Mouse (Mus musculus) adrenal gland, postnatal 0 days (tissue): Measurements from ENCODE around the gene Olfr325. TPM values are rescaled to one million over a fixed set of nuclear protein-coding genes. Genes with fewer than 3 reads are reported as not detected.

Experiments
- polyA plus RNA-seq: library from polyadenylated mRNA; unstranded; fragments of >200 nt; fragmentation: Nextera tagmentation; extraction: Ambion mirVana; gene quantifications from 2 replicates; pipeline ENCODE4 v1.2.1, GENCODE M21; 2015

The Olfr325 gene
- 0.20 TPM in 1 of 2 replicates, not detected in the other for polyA plus RNA-seq

DNA sequence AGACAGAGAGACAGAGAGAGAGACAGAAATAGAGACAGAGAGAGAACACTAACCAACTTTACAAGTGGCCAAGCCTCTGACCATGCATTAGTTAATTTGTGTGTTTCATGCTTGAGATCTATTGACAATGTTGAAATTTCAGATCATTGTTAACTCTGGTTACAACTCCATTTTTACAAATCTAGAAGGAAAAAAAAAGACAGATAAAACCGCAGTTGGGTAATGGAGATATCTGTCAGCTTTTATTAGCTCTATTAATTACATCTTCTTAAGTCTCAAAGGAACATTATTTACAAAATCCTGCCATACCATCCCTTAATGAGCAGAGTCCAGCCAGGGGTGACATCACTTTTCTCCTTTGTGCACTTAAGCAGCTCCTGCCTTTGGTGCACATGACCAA, at the start of gene Olfr325:
Gene Olfr325 (plus strand): TSS at position 301 of the 400 bp plus-strand sequence.

DNA sequence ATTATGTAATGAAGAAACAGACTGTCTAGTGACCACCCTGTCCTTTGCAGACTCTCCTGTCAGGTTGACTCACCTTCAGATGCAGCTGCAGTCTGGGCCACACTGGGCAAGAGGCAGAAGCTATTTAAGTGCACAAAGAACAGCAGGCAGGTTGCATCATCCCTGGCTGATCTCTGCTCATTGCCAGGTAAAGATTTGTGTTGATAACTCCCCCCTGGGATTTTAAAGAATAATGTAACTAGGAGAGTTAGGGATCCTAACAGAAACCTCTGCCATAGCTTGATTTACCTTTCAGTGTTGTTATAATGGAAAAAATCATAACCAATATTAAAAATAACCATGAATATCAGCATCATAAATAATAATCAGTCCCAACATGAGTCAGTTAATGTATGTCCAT, 42.8 kb upstream of the Olfr325 start, which contains the start of gene Olfr330:
Gene Olfr330 (minus strand): TSS at position 101 of the 400 bp plus-strand sequence.

DNA sequence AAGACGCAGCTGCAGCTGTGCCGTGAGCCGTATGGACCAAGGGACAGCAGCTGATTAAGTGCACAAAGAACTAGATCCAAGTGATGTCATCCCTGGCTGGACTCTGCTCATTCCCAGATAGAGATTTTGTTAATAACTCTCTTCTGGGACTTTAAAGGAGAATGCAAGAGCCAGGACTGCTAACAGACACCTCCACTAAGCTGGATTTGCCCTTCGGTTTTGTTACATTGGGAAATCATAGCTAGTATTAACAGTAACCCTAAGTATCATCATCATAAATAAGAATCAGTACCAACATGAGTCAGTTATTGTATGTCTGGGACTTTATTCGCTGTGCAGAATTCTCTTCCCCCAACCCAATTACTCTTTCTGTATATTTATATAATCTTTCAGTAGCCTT, 31.2 kb upstream of the Olfr325 start, which contains the start of gene Olfr329-ps:
Gene Olfr329-ps (minus strand): TSS at position 101 of the 400 bp plus-strand sequence.

DNA sequence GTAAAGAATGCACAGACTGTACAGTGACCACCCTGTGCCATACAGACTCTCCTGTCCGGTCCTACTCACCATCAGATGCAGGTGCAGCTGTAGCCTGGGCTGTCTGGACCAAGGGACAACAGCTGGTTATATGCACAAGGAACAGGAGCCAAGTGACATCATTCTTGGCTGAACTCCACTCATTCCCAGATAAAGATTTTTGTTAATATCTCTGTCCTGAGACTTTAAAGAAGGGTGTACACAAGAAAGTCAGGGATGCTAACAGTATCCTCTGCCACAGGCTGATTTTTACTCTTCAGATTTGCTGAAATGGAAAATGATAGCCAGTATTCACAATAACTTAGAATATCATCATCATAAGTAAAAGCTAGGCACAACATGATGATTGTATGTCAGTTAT, 22.0 kb upstream of the Olfr325 start, which contains the start of gene Olfr328:
Gene Olfr328 (minus strand): TSS at position 101 of the 400 bp plus-strand sequence.

DNA sequence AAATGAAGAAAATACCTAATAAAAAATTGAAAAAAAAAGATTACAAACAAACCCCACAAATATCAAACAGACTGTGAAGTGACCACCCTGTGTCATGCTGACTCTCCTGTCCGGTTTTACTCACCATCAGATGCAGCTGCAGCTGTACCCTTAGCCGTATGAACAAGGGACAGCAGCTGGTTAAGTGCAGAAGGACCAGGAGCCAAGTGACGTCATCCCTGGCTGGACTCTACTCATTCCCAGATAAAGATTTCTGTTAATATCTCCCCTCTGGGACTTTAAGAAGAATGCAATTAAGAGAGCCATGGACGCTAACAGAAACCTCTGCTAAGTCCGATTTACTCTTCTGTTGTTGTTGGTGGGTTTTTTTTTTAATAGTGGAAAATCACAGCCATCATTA, 7.1 kb upstream of the Olfr325 start, which contains the start of gene Olfr224:
Gene Olfr224 (minus strand): TSS at position 149 of the 400 bp plus-strand sequence.

DNA sequence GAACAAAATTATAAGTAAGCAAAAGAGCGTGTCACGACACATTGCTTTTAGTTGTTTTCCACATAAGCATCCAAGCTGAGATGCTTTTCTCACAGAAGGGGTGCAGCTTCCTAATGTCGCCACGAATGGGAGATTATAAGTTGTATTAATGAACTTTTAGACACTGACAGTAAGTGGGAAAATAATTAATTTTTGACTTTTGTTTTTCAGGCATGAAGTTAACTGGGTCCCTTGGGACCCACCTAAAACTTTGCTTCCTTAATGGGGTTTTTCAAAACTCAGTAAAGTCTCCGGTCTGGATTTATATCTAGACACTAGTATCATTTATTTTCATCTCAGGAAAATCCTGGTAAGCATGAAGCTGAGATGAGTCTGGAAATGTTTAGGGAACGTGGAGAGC, 17.3 kb downstream of the Olfr325 start, which contains the start of gene Olfr324:
Gene Olfr324 (plus strand): TSS at position 301 of the 400 bp plus-strand sequence.

DNA sequence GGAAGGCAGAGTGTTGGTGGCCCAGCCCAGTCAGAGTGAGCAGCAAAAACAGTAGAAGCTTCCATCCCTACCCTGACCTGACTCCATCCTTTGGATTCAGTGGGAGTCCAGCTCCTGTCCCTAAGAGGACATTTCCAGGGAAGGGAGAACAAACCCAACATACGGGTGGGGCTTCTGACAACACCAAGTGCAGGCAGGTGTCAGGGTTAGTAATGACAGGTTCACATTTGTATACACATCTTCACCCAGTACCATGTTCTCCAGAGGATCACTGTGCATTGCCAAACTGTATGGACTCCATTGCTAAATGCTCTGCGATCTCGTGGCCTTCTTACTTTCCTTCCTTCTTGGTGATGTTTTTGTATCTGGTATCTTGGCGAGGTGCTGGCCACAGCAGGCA, 38.4 kb downstream of the Olfr325 start, which contains the start of gene 2210407C18Rik:
Gene 2210407C18Rik (minus strand): TSS at position 101 of the 400 bp plus-strand sequence.

DNA sequence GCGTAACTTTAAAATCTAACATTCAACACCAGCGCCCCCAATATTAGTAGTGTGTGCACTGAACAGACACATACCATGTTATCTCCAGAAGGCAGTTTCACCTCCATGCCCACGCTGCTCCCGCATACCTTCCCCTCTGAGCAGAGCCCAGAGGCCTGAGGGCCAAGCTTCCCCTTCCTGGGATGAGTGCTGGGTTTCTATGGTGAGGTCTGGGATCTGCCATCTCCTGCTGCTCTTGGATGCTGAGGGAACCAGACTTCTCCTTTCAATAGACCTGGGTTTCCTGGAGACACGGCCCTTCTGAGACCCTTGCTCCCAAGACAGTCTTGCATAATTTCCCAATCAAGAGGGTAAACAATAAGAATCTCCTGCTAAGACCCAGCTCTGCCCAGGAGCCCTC, 52.9 kb downstream of the Olfr325 start, which contains the start of gene Olfr323:
Gene Olfr323 (minus strand): TSS at position 101 of the 400 bp plus-strand sequence.

Other genes with a start within 250 kb of the Olfr325 start
- 56.5 and 56.9 TPM in 2 replicates for gene Zfp672, start 247.4 kb upstream of the Olfr325 start, polyA plus RNA-seq
- gene Sh3bp5l, start 247.0 kb upstream of the Olfr325 start, polyA plus RNA-seq, result 28.2 and 38.7 TPM in 2 replicates
- gene Lypd8, start 198.7 kb upstream of the Olfr325 start, polyA plus RNA-seq, result 0.40 and 6.4 TPM in 2 replicates
- gene 1810065E05Rik, start 156.6 kb upstream of the Olfr325 start, polyA plus RNA-seq, result not detected in 2 replicates
- gene Gm12253, start 145.2 kb upstream of the Olfr325 start, polyA plus RNA-seq, result not detected in 2 replicates
- not detected in 2 replicates for gene Lypd9, start 124.8 kb upstream of the Olfr325 start, polyA plus RNA-seq
- gene Olfr30, start 115.5 kb upstream of the Olfr325 start, polyA plus RNA-seq, result not detected in 2 replicates
- gene Olfr332, start 85.2 kb upstream of the Olfr325 start, polyA plus RNA-seq, result not detected in 2 replicates
- not detected in 2 replicates for gene Olfr331, start 75.2 kb upstream of the Olfr325 start, polyA plus RNA-seq
- 1.7 and 4.9 TPM in 2 replicates for gene Olfr330, start 42.9 kb upstream of the Olfr325 start, polyA plus RNA-seq
- gene Olfr329-ps, start 31.3 kb upstream of the Olfr325 start, polyA plus RNA-seq, result 0.28 and 2.0 TPM in 2 replicates
- gene Olfr328, start 22.1 kb upstream of the Olfr325 start, polyA plus RNA-seq, result 0.24 and 0.77 TPM in 2 replicates
- 0.25 TPM in 1 of 2 replicates, not detected in the other for gene Olfr224, start 7.2 kb upstream of the Olfr325 start, polyA plus RNA-seq
- gene Olfr324, start 17.4 kb downstream of the Olfr325 start, polyA plus RNA-seq, result not detected in 2 replicates
- 2.0 TPM in 1 of 2 replicates, not detected in the other for gene 2210407C18Rik, start 38.3 kb downstream of the Olfr325 start, polyA plus RNA-seq
- not detected in 2 replicates for gene Olfr323, start 52.8 kb downstream of the Olfr325 start, polyA plus RNA-seq
- 0.20 and 1.0 TPM in 2 replicates for gene Trim58, start 62.7 kb downstream of the Olfr325 start, polyA plus RNA-seq
- gene Olfr322, start 81.1 kb downstream of the Olfr325 start, polyA plus RNA-seq, result not detected in 2 replicates
- gene Olfr320, start 103.4 kb downstream of the Olfr325 start, polyA plus RNA-seq, result not detected in 2 replicates
- not detected in 2 replicates for gene Olfr319, start 121.4 kb downstream of the Olfr325 start, polyA plus RNA-seq
- not detected in 2 replicates for gene Olfr318, start 146.3 kb downstream of the Olfr325 start, polyA plus RNA-seq
- not detected in 2 replicates for gene Olfr317, start 161.5 kb downstream of the Olfr325 start, polyA plus RNA-seq
- gene Olfr316, start 175.0 kb downstream of the Olfr325 start, polyA plus RNA-seq, result not detected in 2 replicates
- not detected in 2 replicates for gene Olfr315, start 195.5 kb downstream of the Olfr325 start, polyA plus RNA-seq
- gene Olfr314, start 205.2 kb downstream of the Olfr325 start, polyA plus RNA-seq, result not detected in 2 replicates
- 20.7 and 23.2 TPM in 2 replicates for gene Fam183b, start 224.2 kb downstream of the Olfr325 start, polyA plus RNA-seq
- not detected in 2 replicates for gene Olfr313, start 237.3 kb downstream of the Olfr325 start, polyA plus RNA-seq